Mouse (Mus musculus): ENCODE data around the gene Zbtb20.
A peak's percentile ranks its signal among the peaks of the same experiment; 100 is the strongest.

Zbtb20 gene

GRCm38 (mm10) chr16:43363751-43364515, 488.3 kb downstream of the Zbtb20 start:
- DNase-seq: peak; percentile 68 to 86

- no peak for DNase-seq
Measured at GRCm38 (mm10) chr16:43364516-43364910, 488.8 kb downstream of the Zbtb20 start.

- no peak for DNase-seq
Measured at GRCm38 (mm10) chr16:43365277-43365676, 489.6 kb downstream of the Zbtb20 start.

DNA sequence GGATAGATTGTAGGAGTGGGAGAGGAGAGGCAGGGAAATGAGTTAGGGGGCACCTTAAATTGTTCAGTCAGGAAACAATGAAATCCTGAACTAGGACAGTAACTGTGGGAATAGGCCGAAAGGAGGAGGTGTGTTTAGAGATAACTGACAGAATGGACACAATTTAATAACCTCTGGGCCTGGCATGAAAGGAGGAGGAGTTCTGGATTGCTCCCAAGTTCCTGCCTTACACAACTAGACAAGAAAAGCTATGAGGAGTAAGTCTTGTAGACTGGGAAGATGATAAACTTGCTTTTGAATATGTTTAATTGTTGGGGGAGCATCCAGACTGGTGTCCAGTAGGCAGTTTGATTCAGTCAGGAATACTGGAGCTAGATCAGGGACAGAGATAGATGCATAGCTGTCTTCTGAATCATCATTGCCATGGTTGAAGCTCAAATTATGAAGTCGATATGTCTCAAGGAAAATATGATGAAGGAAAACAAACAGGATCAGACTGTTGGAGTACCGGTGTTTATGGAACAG, 494.9 kb downstream of the Zbtb20 start:
- no peak for DNase-seq

DNA sequence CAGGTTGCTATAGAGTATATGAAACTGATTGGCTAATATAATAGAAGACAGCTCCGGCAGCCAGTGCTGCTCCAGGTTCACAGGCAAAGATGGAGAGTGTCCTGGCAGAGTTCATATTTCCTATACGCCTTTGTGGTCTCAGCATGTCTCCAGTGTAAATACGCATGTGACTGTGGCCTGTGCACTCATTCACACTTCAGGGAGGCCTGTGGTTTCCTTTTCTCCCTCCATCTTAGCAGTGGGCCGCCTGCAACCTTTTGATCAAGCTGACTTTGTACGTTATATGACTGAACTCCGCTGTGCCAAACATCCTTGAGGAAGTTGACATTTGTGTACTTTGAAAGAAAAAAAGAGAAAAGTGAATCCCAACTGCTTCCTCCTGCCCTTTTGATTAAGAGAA, 501.1 kb downstream of the Zbtb20 start:
- no peak for DNase-seq

DNA sequence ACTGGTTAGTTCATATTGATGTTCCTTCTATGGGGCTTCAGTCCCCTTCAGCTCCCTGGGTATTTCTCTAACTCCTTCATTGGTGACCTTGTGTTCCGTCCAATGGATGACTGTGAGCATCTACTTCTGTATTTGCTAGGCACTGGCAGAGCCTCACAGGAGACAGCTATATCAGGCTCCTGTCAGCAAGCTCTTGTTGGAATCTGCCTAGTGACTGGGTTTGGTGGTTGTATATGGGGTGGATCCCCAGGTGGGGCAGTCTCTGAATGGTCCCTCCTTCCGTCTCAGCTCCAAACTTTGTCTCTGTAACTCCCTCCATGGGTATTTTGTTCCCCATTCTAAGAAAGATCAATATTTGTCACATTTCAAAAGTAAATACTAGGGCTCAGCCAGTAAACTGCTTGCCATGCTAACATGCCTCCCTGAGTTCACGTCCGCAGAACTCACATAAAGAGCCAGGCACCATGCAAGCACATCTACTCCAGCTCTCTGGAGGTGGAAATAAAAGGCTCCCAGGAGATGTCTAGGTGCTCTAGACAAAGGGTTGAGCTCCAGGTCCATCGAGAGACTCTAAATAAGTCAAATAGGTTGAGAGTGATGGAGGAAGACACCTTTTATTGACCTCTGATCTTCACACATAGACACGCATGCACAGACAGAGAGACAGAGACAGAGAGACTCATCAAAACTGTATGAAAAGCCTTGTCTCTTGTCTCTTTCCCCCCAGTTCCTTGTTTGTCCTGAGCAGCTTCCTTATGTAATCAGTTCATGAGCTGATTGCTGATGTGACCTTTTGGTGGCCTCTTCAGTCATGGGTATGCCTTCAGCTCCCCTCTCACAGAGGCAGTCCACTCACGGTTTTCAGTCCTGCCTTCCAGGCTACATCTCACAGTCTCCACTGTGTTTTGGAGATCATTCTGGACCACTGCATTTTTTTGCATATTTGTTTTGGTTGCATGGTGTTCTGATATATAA, 504.0 kb downstream of the Zbtb20 start:
- no peak for DNase-seq

GRCm38 (mm10) chr16:43381183-43381582, 505.5 kb downstream of the Zbtb20 start:
- DNase-seq: no peak

DNA sequence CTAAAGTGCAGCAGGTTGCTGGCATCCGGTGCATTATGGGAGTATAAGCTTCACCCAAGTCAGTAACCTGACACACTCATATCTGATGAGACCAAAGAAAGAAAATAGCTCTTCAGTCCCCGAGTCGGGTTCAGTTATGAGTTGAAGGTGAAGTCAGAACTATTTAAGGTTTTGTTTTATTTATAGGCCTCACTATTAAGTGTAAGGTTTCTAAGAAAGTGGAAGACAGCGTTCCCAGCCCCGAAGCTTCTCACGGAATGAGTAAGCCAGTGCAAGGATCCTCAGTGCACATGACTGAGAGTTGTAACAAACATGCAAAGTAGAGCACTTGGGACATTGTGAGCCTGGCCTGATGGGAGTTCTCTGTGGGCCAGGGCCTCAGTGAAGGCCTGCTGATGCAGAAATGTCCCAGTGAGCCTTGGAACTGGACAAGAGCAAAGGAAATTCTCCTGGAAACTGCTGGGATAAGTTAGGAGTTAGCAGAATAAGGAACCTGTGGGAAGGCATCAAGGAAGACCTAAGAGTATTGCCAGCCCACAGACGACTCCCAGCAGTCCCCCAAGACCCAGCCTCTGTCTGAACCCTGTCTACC, 507.6 kb downstream of the Zbtb20 start:
- DNase-seq: no peak

DNA sequence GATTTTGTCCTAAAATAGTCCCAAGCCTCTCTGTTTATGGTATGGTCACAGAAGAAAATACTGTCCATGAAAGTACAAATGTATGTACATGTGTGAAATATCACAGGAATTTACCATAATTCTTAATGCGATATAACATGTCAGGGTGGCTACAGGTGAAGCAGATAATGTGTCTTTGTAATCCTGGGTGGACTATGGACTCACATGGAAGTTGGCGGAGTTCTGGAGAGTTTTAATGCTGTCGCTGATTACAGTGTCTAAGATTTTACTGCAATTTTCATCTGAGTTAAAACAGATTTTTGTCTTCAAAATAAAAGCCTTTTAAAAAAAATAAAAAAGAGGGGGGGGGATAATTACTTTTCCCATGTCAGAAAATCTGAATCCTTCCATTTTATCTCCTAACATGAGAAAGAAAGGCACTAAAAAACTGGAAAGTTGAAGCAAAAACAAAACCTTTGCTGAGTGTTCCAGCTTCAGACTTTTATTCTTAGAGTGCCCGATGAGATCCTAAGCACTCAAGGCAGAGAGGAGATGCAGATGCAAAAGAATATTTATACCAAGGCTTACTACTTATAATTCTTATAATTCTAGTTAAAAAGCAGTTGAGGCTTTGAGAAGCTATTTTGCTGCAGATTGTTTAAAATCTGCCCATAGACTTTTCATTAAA, 509.4 kb downstream of the Zbtb20 start:
- no peak for DNase-seq

GRCm38 (mm10) chr16:43385620-43386210, 510.0 kb downstream of the Zbtb20 start:
- DNase-seq: no peak

DNA sequence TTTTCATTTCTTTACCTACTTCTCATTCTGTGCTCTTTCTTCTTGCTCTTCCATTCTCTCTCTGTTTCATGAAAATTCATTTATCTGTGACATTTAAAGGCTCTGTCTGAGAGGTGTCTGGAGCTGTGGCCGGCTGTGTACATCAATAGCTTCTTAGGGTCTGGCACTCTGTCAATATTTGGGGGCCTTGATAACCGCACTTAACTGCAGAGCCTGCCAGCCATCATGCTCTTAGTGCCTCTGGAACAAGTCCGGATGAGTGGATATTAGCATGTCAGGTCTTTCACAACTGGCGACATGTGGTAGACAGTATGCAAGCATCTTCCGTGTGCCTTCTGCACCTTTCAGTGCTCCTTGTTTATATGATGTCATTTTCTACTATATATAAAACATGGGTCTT, 510.7 kb downstream of the Zbtb20 start:
- DNase-seq: no peak

- no peak for DNase-seq
Measured at GRCm38 (mm10) chr16:43388389-43388788, 512.7 kb downstream of the Zbtb20 start.

- DNase-seq: no peak
Measured at GRCm38 (mm10) chr16:43390387-43390786, 514.7 kb downstream of the Zbtb20 start.

DNA sequence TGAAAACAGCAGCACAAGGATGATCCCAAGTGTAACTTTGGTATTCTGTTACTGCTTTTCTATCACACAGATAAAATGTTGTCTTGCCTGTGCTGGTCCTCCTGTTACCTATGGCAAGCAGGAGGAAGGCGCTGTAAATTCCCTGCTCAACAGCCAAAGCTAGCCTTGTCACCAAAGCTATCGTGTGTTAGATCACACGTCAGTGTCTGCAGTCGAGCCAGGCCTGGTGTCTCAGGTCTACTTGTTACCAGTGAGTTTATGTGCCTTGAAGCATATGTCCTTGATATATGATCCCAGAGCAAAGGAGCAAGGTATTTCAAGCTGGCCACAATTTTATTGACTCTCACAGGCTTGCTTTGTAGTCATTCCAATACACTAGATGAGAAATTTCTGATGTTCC, 517.7 kb downstream of the Zbtb20 start:
- DNase-seq: no peak

DNA sequence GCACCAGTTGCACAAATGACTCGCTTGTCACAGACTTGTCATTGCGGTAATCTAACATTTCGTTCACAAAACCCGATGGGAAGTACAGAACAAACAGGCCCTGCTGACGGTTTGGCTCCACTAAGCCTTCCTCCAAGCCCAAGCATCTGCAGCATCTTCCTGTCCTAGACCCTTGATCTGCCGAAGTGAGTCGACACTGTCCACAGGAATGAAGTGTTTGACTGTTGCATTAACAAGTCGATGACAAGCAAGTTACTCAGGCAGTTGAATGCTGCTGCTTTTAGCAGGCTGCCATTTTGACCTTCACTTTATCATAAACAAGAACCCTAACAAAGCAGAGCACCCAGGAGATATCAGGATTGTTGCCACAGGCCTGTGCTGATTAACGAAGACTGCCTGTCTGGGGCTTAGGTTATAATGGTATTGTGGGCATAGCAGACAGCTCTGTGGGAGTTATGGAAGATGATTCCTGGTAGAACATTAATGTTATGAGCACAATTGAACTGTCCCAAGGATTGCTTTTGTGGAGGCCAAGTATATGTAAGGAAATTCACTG, 518.4 kb downstream of the Zbtb20 start:
- no peak for DNase-seq

DNA sequence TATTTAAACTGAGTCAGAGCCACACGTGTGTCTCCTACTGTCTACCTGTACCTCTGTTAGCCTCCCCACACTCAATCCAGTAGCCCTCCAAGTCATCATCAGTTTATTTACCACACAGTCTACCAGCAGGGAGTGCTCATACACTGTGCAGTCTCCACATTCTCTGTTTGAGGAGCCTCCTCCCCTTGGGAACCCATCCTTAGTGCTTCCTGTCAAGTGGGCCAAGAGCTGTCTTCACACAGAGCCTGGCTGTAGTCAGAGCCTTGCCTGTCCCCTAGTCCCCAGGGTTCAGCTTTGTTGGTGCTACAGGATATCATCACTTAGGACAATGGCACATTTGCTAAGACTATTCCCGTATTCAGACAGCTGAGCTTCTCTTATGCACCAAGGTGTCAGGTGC, 519.1 kb downstream of the Zbtb20 start:
- peak; percentile 44 to 59 for DNase-seq

DNA sequence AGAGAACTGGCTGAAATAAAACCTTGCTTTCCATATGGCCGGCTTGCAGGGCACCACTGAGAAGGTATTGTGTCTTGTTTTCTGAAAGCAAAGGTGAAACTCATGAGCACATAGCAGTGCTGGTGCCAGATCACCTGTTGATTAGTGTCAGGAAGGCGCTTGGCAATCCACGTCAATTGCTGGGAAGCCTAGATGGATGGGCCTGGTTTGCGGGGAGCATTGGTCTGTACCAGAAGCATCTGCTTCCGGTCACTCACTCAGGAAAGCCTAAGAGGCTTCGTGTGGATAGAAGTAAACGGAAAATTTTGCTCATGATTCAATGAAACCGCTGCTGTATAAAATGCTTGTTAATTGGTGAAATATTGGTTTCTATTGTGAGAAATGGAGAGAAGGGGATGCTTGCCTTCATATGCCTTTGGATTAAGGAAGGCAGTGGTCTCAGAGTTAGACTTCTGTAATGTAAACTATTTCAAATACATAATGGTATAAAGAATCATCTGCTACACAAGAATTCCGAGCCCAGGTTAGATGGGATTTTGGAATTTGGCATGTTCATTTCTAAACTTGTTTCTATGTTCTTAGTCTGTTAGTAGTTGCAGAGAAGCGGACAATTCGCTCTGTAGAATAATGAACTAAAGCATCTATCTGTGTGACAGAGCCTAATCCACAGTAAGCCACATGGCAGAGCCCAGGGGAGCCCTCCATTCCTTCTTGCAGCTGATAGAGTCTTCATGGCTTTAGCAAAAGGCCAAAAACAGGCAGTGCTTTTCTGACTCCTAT, 521.4 kb downstream of the Zbtb20 start:
- no peak for DNase-seq

GRCm38 (mm10) chr16:43397629-43398323, 522.1 kb downstream of the Zbtb20 start:
- no peak for DNase-seq

GRCm38 (mm10) chr16:43399428-43399827, 523.7 kb downstream of the Zbtb20 start:
- DNase-seq: no peak

DNA sequence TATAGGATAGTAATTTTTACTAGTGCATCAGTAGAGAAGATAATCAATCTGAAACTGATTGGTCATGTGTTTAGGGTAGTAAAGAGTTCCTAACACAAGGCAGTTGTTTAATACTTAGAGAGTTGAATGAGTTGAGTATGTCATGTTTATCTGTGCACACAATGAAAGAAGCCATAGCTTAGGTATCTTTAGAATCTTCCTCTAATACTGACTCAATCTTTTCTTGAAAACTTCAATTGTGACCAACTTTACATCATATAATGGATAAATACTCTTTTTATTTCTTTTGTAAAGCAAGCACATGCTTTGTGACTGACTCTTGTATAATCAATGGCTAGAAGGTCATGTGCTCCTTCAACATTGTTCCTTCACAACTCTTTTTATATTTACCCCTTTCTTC, 524.4 kb downstream of the Zbtb20 start:
- no peak for DNase-seq

Data from kidney, postnatal 25 days (tissue).